Mouse (Mus musculus) large intestine, adult 2 months (tissue): Measurements from ENCODE around the gene Smim5. TPM values are rescaled to one million over a fixed set of nuclear protein-coding genes. Genes with fewer than 3 reads are reported as not detected.
"Not testable (repeated sequence)": the region's sequence is repeated elsewhere in the genome, so short reads cannot be mapped to it uniquely, and the experiment has no call there.

Experiments used
- DNase-seq: peaks from one replicate; pipeline ENCODE4 v3.0.0-alpha.2; 2012; ENCODE audit warnings: low read depth, low spot score
- WGBS: fragments of 180-500 bp; shearing (Covaris S2); methylation state at CpG from one replicate; pipeline ENCODE4 v1.1.7; 2018; 5-methylcytosine and 5-hydroxymethylcytosine counted together
- polyA plus RNA-seq: library from polyadenylated mRNA; depleted of rRNA; stranded (reverse); fragments of >200 nt; gene quantifications from 2 replicates; pipeline ENCODE4 v1.2.3, GENCODE M21; 2012; rRNA removed

Gene Smim5
- polyA plus RNA-seq, result 4.9 and 6.3 TPM in 2 replicates

DNA sequence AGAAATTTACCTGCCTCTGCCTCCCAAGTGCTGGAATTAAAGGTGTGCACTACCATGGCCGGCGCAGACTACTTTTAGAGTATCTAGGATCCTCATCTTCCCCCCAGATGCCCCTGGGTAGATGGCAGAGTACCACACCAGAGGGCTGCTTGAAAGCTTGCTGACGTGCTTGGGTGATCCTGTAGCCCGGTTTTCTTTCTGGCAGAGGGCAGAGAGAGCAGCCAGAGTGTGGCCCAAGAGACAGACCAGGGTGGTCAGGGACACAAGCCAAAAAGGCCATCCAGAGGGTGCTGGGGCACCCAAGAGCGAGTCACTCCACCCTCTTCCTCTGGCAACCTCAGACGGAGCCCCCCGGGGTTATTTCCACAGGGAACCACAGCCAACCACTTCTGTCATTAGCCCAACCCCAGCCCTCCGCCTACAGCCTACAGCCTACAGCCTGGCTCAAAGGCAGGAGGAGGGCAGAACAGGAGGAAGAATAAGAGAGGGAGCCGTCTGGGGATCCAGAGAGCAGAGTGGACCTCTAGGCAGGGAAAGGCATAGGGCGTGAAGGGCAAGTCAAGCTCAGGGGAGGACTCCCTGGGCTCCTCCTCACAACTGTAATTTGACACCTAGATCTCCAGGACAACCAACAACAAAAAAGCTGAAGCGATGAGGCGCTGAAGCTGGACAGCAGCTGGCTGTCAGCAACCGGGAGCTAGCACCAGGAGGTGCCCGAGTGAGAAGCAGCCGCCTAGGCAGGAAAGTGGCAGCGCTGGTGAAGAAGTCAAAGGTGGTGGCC lies at the start of gene Smim5:
Gene Smim5 (plus strand): TSS at position 481 of the 781 bp plus-strand sequence.
- no peak for DNase-seq
- 32% methylated on average over 16 of the region's 16 CpGs for WGBS

DNA sequence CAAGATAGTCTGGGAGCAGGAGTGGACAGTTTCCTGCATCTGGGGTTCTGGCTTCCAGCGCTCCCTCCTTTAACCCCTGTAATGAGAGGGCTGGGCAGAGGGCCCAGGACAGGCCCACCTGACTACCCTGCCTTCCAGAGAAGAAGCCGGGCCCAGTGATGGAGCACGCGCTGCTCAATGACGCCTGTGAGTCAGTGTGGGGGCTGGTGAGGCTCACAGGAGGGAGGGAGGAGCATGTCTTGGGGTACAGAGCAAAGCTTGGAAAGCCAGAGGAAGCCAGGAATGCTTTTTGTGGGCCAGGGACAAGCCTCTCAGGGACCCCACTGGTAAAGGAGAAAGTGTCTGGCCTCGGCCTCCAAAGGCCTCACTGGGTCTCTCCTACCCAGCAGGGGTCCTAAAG lies 45.1 kb upstream of the Smim5 start:
- DNase-seq, result no peak
- WGBS, result 88% methylated on average over 6 of the region's 6 CpGs

DNA sequence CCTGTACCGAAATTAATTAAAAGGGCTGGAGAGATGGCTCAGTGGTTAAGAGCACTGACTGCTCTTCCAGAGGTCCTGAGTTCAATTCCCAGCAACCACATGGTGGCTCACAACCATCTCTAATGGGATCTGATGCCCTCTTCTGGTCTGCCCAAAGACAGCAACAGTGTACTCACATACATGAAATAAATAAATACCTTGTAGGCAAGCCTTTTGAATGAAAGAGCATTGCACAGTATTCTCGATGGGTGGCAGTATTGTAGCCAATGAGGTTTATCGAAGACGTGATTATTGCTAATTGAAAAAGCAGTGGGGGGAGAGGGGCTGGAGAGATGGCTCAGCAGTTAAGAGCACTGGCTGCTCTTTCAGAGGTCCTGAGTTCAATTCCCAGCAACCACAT lies 42.6 kb upstream of the Smim5 start:
- not testable (repeated sequence) for DNase-seq
- WGBS, result 86% methylated on average over 4 of the region's 4 CpGs

DNA sequence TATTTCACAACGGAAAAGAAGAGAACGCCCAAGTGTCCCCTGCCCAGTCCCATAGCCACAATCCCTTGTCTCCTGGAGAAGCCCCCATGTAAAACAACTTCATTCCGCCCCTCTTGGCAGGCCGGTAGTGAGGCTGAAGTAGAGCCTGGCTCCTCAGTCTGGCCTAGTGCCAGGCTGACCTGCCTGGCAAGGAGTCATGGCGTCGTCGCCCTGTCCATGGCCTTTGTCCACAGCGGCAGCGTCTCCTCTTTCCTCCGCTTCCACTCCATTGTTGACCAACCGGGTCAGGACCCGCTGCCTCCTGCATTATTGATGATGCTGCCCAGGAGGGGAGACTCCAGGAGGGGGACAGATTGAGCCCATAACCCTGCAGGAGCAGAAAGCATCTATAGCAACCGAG lies 41.8 kb upstream of the Smim5 start:
- 59% methylated on average over 13 of the region's 13 CpGs for WGBS
- no peak for DNase-seq

DNA sequence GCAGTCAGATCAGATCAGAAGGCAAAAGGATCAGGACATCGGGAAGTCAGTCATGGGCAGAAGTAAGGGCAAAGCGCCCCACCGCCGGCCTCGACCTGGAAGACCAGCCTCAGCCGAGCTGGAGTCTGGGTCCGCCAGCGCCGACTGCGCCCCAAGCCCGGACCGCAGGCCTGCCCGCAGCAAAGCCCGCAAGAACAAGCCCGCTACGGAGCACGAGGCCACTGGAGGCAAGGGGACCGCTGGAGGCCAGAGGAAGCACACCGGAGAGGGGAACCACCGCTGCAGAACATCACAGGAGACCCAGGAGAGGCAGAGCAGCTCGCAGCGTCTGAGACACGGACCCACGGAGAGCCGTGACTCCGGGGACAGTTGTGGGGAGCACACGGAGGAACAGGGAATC lies 41.4 kb upstream of the Smim5 start, which contains the start of gene Myo15b:
Gene Myo15b (plus strand): TSS at position 53 of the 400 bp plus-strand sequence.
- DNase-seq, result no peak
- 44% methylated on average over 27 of the region's 27 CpGs for WGBS

DNA sequence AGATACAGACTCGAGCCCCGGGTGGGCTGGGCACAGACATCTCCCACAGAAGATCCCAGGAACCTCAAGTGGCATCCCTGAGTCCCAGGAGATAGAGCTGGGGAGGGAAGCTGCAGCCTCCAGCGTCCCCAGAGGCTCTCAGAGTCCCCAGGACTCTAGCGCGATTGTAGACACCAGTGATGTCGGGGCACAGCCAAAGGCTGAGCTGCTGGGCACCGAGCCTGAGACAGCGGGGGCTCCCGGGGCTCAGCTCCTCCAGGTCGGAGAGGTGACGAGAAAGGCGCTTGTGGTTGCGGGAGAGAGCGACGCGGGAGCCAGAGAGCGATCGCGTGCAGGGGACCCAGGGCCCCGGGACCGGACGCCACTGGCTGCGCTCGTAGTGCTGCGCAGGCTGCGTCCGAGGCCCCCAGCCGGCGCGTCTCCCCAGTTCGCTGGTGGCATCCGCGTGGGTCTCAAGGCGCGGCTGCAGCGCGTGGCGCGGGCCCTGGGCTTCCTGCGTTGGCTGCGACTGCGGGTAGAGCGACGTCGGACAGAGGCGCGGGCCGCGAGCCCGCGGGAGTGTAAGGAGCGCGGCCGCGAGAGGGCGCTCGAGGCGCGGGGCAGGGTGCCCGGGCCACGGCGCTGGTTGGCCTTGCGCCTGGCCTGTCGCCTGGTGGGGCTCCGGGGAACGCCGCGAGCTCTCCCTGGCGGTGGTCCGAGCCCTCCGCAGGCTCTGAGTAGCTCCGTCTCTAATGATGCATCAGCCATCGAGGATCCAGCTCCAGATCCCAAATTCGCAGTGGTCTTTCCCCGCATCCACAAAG lies 40.4 kb upstream of the Smim5 start:
- 1% methylated on average over 74 of the region's 75 CpGs for WGBS
- no peak for DNase-seq

DNA sequence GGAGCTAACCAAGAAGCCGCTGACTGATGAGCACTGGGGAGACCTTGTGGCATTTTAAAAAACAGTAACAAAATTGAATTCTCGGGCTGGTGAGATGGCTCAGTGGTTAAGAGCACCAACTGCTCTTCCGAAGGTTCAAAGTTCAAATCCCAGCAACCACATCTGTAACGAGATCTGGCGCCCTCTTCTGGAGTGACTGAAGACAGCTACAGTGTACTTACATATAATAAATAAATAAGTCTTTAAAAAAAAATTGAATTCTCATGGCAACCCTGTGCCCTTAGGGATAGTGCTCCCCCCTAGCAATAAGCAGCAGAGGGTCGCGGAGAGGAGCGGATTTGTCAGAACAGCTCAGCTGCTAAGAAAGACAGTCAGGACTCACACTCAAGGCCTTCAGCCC lies 35.9 kb upstream of the Smim5 start:
- 75% methylated on average over 8 of the region's 8 CpGs for WGBS
- no peak for DNase-seq

DNA sequence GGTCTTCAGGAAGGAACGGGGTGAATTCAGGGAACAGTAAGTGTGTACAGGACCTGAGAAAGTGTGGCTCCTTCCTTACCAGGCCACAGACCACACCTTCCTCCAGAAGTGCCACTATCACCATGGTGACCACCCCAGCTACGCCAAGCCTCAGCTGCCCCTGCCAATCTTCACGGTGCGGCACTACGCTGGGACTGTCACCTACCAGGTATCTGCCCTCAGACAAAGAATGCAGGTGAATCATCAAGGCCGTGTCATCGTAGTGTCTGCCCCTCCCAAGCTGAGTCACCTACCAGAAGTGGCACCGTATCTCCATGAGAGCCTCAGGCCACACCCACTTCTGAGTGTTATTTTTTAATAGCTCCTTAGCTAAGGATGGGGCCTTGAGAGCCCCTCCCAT lies 30.4 kb upstream of the Smim5 start:
- 32% methylated on average over 8 of the region's 8 CpGs for WGBS
- peak; percentile 78 for DNase-seq

DNA sequence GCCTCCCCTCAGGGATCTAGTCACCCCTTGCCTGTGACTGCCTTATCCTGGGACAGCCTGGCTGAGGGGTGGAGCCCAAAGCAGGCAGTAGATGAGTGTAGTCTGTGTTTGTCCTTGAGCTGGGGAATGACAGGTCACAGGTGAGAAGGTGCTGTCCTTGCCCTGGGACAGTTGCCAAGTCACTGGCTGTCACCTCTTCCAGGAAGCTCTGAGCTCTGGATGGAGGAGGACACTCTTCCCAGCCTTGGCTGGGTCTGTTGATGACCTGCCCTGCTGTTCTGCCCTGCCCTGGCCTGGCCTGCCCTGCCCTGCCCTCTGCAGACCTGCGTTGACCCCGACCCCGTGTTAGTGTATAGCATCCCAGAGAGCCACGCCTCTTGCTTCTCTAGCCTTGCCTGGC lies 27.3 kb upstream of the Smim5 start:
- WGBS, result 29% methylated on average over 4 of the region's 4 CpGs
- DNase-seq, result peak; percentile 79

DNA sequence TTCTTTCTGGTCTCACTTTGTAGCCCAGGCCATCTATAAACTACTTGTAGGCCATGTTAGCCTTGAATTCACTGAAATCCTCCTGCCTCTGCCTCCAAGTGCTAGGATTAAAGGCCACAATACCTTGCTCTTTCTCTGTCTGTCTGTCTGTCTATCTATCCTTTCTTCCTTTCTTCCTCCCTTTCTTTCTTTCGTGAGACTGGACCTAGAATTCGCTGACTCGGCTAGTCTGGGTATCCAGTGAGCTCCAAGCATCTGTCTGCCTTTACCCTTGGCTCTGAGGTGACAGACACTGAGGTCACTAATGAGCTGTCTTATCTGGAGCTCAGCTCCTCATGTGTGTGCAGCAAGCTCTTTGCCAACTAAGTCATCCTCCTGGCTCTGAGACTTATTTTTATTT lies 23.8 kb upstream of the Smim5 start:
- DNase-seq, result no peak
- 88% methylated on average over 3 of the region's 3 CpGs for WGBS

DNA sequence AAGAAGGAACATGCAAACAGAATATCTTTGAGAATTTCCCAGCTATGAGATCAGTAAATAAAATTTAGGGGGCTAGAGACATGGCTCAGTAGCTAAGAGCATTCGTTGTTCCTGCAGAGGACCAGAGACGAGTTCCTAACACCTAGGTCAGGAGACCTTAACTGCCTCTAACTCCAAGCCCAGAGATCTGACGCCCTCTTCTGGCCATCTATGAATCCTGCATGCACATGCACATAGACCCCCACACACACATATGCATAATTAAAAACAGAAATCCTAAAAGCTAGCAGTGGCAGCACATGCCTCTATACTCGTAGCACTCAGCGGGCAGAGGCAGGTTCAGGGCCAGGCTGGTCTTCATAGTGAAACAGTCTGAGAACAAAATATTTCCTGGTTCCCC lies 23.3 kb upstream of the Smim5 start:
- WGBS, result 68% methylated on average over 5 of the region's 5 CpGs
- DNase-seq, result no peak

DNA sequence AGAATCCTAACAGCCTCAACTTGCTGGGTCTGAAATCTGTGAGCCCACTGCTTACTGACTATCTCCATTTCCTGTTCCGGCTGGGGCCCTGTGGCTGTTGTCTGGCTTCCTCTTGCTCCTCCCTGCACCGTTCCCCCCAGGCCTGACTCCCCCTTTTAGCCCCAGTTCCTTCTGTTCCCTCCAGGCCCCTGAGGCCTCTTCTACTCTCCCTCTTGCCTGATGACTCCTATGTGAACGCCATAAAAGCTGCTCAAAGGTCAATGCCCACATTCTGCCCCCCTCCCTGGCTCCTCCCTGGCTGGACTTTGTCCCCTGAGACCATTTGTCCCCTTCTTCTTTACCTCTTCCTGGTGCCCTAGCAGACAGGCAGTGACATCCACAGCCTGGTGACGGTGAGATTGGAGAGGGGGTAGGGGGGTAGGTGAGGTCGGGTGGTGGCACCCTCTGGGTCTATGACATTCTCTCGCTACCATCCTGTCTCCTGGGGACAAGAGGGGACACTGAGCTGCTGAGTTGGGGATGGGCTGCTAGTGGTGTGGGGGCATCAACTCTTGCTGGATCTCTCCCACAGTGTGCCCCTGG lies 22.5 kb upstream of the Smim5 start:
- peak; percentile 91 for DNase-seq
- WGBS, result 23% methylated on average over 6 of the region's 6 CpGs

DNA sequence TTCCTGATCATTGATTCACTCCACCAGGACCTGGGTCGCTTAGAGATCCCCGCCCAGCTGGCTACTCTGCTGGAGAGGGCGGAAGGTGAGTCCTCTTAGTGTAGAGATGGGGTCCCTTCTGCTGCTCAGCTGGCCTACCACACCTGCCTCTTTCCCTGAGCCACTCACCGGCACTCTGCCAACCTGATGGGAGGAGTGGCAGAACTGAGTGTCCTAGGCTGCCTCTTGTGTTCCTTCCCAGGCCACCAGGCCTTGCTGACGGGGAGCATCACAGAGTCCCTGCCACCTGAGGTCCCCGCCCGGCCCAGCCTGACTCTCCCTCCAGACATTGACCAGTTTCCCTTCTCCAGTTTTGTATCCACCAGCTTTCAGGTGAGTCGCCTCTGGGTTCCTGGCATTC lies 21.7 kb upstream of the Smim5 start:
- 35% methylated on average over 8 of the region's 8 CpGs for WGBS

DNA sequence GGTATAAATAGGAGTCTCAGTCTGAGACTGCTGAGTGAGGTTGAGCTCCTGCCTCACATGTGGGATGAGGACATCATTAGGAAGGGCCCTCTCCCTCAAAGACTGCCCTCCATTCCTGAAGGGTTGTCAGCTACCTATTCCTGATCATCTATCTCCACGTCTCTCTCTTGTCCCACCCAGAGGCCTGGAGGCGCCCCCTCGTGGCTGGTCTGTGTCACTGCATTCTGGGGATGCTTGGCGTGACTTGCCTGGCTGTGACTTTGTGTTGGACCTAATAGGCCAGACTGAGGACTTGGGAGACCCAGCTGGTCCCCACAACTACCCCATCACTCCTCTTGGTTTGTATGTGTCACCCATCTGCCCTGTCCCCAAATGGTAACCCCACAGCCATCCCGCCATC lies 18.8 kb upstream of the Smim5 start:
- DNase-seq, result no peak

More for the DNA sequence above, 21.7 kb upstream of the Smim5 start:
- DNase-seq, result peak; percentile 69

DNA sequence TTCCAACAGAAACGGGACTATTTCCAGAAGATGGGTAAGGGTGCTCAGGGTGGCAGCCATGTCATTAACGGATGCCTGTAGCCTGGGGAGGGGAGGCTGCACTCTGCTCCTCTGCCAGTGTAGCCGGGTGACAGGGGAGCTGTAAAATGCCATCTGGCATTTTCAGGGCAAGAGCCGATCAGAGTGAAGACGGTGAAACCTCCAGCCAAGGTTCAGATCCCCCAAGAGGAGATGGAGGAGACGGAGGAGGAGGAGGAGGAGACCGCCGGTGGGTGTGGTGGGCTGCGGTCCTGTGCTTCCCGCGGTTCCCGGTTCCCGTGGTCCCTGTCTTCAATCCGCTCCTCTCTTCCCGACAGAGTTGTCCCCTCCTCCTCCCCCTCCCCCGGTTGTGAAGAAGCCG lies 16.5 kb upstream of the Smim5 start:
- 49% methylated on average over 17 of the region's 17 CpGs for WGBS
- no peak for DNase-seq

More for the DNA sequence above, 18.8 kb upstream of the Smim5 start:
- 24% methylated on average over 5 of the region's 5 CpGs for WGBS

DNA sequence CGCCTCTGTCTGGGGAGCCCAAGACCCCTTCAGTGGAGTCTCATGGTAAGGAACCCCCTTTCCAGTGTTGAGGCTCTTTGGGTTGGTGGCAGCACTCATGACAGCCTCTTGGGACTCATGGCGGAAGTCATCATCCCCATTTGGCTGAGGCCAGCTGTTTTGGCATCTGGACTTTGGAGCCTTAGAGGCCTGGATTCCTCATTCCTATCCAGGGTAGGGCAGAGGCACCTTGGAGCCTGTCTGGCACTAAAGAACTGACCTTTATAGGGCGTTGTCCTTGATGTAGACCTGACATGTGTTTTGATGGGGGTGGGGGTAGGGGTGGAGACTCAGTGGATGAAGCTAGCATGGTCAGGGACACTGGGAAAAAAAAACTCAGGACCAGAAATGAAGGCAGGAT lies 15.4 kb upstream of the Smim5 start:
- WGBS, result 50% methylated on average over 3 of the region's 3 CpGs
- DNase-seq, result no peak

DNA sequence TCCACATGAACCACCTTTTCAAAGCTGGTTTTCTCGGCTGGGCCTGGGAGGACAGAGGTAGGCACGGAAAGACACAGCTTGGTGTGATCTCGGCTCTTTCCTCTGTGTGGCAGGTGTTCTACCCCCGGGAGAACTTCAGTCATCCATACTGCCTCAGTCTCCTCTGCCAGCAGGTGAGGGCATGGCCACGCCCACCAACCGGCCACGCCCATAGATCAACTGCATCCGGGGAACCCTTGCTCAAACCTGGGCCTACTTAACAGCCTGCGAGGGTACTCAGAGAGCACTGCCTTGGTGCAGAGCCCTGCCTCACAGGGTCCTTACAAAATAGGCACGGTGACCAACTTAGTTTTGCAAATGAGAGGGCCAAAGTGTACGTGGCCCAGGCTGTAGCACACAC lies 14.5 kb upstream of the Smim5 start:
- no peak for DNase-seq
- WGBS, result 52% methylated on average over 11 of the region's 11 CpGs

DNA sequence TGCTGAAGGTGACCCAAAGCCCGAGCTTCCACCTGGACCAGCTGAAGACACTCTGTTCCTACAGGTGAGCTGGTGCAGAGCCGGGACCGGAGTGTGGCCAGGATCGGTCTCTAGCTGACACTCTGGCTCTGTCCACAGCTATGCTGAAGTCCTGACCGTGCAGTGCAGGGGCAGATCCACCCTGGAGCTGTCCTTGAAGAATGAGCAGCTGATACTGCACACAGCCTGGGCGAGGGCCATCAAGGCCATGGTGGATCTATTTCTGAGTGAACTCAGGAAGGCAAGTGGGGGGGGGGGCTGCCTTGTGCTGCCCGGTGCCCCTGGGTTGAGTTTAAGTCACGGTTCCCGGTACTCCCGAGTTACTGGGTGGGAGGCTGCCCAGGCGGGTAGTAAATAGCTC lies 13.3 kb upstream of the Smim5 start:
- DNase-seq, result no peak
- 92% methylated on average over 11 of the region's 11 CpGs for WGBS

DNA sequence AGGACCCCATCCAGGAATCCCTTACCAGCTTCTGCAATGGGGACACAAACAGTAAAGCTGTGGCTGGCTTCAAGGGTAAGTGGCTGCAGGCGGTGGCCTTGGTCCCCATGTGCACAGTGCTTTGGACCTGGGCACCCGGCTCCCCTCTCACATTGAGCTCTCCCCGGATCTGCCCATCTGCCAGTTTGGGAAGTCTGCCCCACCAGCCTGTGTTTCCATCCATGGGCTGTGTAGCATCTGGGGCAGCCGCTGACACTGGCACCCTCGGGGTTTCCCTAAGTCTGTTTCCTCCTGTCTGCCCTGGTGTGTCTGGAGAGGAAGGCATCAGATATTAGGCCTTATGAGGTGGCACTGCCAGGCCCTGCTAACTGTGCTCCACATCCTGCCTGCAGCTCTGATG lies 11.7 kb upstream of the Smim5 start:
- WGBS, result 90% methylated on average over 5 of the region's 5 CpGs
- DNase-seq, result no peak

DNA sequence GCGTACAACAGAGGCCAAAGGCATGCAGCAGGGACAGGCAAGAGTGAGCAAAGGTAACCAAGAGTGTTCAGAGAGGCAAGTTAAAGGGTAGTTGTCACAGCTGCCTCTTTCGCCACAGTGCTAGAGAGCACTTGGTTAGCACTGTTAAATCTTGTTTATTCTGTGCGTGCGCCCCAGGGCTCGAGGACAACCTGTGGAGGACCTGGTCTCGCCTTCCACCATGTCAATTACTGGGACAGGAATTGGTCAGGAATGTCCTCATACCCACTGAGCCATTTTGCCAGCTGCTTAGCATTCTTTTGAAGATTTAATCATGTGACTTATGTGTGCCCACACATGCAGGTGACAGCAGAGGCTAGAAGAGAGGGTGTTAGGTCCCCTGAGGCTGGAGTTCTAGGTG lies 10.6 kb upstream of the Smim5 start:
- WGBS, result 89% methylated on average over 6 of the region's 6 CpGs
- no peak for DNase-seq

DNA sequence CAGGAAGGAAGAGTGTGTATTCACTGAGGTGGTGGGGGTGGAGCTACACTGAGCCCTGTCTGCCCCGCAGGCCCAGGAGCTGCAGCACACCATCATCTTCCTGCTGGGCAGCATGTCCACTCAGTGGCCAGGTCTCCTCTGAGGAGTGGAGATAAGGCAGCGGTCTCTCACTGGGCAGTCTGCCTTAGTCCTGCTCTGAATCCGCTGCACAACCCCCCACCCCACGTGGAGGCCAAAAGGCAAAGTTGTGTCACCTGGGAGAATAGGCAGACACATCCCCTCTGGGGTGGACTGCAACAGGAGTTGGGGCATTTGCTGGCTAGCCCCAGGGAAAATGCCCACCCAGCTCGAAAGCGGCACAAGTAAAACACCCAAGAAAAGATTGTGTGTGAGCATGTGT lies 7.6 kb upstream of the Smim5 start:
- WGBS, result 79% methylated on average over 6 of the region's 6 CpGs

More for the DNA sequence above, 7.6 kb upstream of the Smim5 start:
- DNase-seq, result no peak
